Mouse (Mus musculus): ENCODE measurements around the gene Eed. TPM values are rescaled to one million over a fixed set of nuclear protein-coding genes. Genes with fewer than 3 reads are reported as not detected.

Eed gene
- polyA plus RNA-seq, 1 experiment from 2014 or later = 59.3 TPM

DNA sequence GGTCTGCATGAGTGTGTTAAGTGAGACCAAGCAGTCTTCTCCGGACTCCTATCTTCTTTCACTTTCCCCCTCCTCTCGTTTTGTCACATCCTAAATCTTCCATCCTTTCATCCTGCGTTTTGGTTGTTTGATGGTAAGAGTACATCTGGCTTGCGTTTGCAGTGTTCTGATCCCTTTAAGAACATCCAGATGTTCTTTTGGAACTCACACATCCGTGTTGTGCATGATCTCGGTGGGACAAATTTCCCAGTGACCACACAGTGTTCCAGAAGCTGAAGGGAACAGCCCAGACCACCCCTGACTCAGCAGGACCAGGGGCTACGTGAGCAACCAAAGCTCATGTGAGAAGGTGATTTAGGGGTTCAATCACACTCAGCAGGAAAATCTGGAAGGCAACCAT is 72.4 kb downstream of the Eed start:
- no peak overlapping the region for H3K4me3 ChIP-seq (ENCODE audit: inconsistent target)
- H3K27ac ChIP-seq = no peak overlapping the region
- H3K36me3 ChIP-seq (ENCODE audit: inconsistent target) = no peaks in the 10 kb centered on the region
- no peaks in the 10 kb centered on the region for H3K79me2 ChIP-seq (ENCODE audit: inconsistent target)
- WGBS (ENCODE audit: missing documents) = 82% methylated on average over 7 of the region's 7 CpGs

DNA sequence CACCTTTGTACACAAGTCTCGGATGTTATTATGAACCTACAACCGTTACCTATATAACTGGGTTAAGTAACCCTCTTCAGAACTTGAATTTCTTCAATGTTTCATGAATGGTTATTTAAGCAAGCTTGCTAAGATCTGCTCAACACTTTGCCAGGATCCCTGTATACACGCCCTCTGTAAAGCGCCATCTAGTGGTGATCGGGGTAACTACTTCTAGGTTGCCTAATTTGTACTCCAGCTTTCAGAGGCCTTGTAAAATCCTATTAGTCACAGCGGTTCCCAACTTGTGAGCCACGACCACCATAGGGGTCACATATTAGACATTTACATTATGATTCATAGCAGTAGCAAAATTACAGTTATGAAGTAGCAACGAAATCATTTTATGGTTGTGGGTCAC is 72.8 kb downstream of the Eed start:
- WGBS (ENCODE audit: missing documents) = 35% methylated on average over 8 of the region's 8 CpGs
- Histone ChIP-seq H3K27ac (no peak overlapping the region), H3K36me3 (ENCODE audit: inconsistent target) (no peaks in the 10 kb centered on the region), H3K4me3 (ENCODE audit: inconsistent target) (no peak overlapping the region), H3K79me2 (ENCODE audit: inconsistent target) (no peaks in the 10 kb centered on the region)

Other genes with a start within 250 kb of the Eed start
- gene Ccdc81, start 77.4 kb downstream of the Eed start, polyA plus RNA-seq (2018) = not detected in 3 replicates
- gene Hikeshi, start 39.8 kb downstream of the Eed start, polyA plus RNA-seq (2018) = 31.3 to 39.4 TPM (median 32.2 TPM) in 3 replicates
- 217 to 393 TPM (median 273 TPM) in 3 replicates for gene Picalm, start 149.2 kb upstream of the Eed start, polyA plus RNA-seq (2018)

All from macrophage (primary cell).